Mouse (Mus musculus) neural tube, embryonic 15.5 days (tissue): ENCODE measurements around the gene Nmd3. TPM values are rescaled to one million over a fixed set of nuclear protein-coding genes. Genes with fewer than 3 reads are reported as not detected.

ENCODE experiments used
- polyA plus RNA-seq: library from polyadenylated mRNA; unstranded; fragments of >200 nt; fragmentation: Nextera tagmentation; extraction: Ambion mirVana; gene quantifications from 2 replicates; pipeline ENCODE4 v1.2.1, GENCODE M21; 2015

The Nmd3 gene
- polyA plus RNA-seq, 1 experiment from 2014 or later, result 97.0 TPM

Other genes with a start within 250 kb of the Nmd3 start
- 98.6 and 111 TPM in 2 replicates for gene B3galnt1, start 123.0 kb upstream of the Nmd3 start, polyA plus RNA-seq
- 1.8 and 12.7 TPM in 2 replicates for gene Sptssb, start 138.0 kb downstream of the Nmd3 start, polyA plus RNA-seq